Mouse (Mus musculus): ENCODE data around the gene 1700015G11Rik.

Gene 1700015G11Rik

GRCm38 (mm10) chr7:52015628-52016027 is at the start of gene 1700015G11Rik:
Gene 1700015G11Rik, minus strand, starts transcription at chr7:52015728.
- in situ Hi-C loops (cut with MboI; ENCODE audit: low pct_unique_long_range_greater_than_20kb in 1 of 2, low sequenced_read_pairs in 2 of 2, unreplicated experiment in 1 of 2): no loop called here

DNA sequence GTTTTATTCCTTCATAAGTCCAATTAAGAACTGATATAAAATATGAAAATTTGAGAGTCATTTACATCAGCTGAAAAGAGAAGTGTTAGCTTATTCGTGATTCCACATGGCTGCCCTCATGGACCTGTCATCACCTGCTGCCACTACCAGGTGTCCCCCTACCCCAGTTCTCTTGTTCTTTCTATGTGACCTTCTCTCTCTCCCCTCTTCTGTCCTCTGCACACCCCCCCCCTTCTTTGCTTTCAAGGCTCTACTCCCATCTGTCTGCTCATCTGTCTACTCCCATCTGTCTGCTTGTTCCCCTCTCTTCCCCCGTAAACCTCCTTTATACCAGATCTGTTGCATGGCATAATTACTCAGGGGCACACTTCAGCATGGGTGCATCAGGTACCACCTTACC is 41.4 kb upstream of the 1700015G11Rik start:
- in situ Hi-C loops (cut with MboI; ENCODE audit: low pct_unique_long_range_greater_than_20kb in 1 of 2, low sequenced_read_pairs in 2 of 2, unreplicated experiment in 1 of 2): no loop called here

DNA sequence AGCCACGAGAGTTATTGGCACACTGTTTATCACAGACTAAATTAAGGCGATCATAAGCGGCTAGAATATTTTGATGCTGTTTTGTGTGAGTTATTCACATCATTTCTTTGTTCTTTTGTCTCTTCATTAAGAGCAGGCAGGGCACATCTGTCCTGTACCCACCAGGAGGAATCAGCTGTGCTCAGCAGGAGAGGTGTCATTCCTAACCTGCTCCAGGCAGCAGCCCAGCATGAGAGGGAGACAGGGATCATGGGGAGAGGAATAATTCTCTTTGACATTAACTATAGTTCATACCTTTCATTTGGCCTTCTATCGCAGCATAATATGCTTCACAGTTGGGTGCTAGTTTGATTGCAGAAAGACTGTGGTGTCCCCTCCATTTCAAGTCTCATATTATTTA is 40.7 kb upstream of the 1700015G11Rik start:
- in situ Hi-C loops (cut with MboI; ENCODE audit: low pct_unique_long_range_greater_than_20kb in 1 of 2, low sequenced_read_pairs in 2 of 2, unreplicated experiment in 1 of 2): no loop called here

DNA sequence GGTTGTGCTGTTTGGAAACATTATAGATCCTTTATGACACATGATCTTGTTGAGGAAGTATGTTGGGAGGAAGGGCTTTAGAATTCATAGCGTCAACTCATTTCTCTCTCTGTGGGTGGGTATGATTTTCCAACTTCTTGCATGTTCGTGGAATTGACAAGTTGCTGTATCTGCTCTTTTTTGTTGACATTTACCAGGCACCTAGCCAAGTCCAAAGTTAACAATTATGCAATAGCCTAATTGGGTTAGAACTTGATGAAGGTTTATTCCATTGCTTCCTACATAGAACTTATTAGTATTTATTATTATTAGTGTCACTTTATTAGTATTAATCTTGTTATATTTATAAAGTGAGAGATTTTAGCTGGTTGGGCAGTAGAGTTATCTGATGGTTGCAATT is 40.3 kb upstream of the 1700015G11Rik start:
- in situ Hi-C loops (cut with MboI; ENCODE audit: low pct_unique_long_range_greater_than_20kb in 1 of 2, low sequenced_read_pairs in 2 of 2, unreplicated experiment in 1 of 2): no loop called here

DNA sequence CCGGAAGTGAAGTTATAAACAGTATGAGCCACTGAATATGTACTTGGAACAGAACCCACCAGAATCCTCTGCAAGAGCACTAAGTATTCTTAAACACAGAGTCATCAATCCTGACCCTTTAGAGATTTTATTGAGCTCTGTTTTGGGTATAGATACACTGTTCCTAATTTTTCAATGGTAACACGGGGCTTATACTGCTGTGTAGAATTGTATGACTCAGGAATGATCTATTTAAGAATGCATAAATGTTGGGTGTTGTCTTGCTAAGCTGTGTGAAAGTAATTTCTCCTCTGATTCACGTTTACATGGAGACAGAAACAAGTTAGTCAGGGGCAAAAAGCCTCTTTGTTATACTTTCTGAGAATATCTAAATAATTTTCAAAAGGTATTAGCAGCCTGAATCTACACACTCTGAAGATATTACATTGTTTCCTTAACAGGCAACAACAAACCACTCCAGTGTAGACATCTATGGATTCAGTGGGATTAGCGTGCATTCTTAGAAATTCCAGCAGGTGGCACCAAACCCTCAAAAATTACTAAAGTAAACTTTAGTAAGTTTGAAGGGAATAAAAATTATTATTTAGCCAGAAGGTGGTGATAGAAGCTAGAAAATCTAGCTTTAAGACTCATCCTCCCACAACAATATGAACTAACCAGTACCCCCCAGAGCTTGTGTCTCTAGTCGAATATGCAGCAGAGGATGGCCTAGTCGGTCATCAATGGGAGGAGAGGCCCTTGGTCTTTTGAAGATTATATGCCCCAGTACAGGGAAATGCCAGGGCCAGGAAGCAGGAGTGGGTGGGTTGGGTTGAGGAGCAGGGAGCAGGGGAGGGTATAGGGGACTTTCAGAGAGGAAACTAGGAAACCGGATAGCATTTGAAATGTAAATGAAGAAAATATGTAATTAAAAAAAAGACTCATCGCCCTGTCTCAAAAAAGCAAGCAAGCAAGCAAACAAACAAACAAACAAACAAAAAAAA is 22.4 kb upstream of the 1700015G11Rik start:
- in situ Hi-C loops (cut with MboI; ENCODE audit: low pct_unique_long_range_greater_than_20kb in 1 of 2, low sequenced_read_pairs in 2 of 2, unreplicated experiment in 1 of 2): loop anchor here in 1 of 2 experiments (25.0 kb wide), 1 partner anchor 324 kb away; no protein-coding TSS in a partner anchor

GRCm38 (mm10) chr7:52024050-52024626 is 8.6 kb upstream of the 1700015G11Rik start:
- in situ Hi-C loops (cut with MboI; ENCODE audit: low pct_unique_long_range_greater_than_20kb in 1 of 2, low sequenced_read_pairs in 2 of 2, unreplicated experiment in 1 of 2): no loop called here

GRCm38 (mm10) chr7:52022039-52022438 is 6.5 kb upstream of the 1700015G11Rik start:
- in situ Hi-C loops (cut with MboI; ENCODE audit: low pct_unique_long_range_greater_than_20kb in 1 of 2, low sequenced_read_pairs in 2 of 2, unreplicated experiment in 1 of 2): no loop called here

GRCm38 (mm10) chr7:52015180-52015579 is 348 bp downstream of the 1700015G11Rik start:
- in situ Hi-C loops (cut with MboI; ENCODE audit: low pct_unique_long_range_greater_than_20kb in 1 of 2, low sequenced_read_pairs in 2 of 2, unreplicated experiment in 1 of 2): no loop called here

GRCm38 (mm10) chr7:52013457-52013856 is 2.1 kb downstream of the 1700015G11Rik start:
- in situ Hi-C loops (cut with MboI; ENCODE audit: low pct_unique_long_range_greater_than_20kb in 1 of 2, low sequenced_read_pairs in 2 of 2, unreplicated experiment in 1 of 2): no loop called here

DNA sequence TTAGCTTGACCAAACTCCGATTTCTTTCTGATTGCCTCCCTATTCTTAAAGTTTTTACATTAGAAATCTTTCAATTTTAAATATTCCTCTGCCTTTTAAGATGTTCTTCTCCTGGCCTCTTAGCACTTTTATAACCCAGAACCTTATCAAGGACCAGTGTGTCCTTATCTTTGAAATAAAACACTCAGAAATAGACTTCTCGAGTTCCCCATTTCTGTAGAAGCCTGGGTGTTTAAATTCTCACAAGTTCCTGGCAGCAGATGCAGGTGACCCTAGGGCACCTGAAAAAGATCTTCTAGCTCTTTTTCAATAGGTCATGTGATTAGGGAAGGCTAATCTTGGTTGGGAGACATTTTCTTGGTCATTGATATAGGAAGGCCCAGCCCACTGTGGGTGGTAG is 8.4 kb downstream of the 1700015G11Rik start:
- in situ Hi-C loops (cut with MboI; ENCODE audit: low pct_unique_long_range_greater_than_20kb in 1 of 2, low sequenced_read_pairs in 2 of 2, unreplicated experiment in 1 of 2): no loop called here

DNA sequence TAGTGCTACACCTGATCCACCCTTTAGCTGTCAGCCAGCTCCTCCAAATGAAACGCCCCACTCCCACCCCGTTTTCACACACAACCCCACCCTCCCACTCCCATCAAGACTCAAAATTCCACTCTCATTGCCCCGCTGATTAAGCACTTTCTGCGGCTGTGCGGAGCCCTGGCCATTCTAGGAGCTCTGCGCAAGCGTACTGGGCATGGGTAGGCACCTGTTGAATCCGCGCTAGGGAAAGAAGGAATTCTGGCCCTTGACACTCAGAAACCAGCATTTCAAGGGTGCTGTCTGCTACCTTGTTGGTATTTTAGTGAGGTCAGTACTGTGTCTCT is 9.3 kb downstream of the 1700015G11Rik start:
- in situ Hi-C loops (cut with MboI; ENCODE audit: low pct_unique_long_range_greater_than_20kb in 1 of 2, low sequenced_read_pairs in 2 of 2, unreplicated experiment in 1 of 2): no loop called here

DNA sequence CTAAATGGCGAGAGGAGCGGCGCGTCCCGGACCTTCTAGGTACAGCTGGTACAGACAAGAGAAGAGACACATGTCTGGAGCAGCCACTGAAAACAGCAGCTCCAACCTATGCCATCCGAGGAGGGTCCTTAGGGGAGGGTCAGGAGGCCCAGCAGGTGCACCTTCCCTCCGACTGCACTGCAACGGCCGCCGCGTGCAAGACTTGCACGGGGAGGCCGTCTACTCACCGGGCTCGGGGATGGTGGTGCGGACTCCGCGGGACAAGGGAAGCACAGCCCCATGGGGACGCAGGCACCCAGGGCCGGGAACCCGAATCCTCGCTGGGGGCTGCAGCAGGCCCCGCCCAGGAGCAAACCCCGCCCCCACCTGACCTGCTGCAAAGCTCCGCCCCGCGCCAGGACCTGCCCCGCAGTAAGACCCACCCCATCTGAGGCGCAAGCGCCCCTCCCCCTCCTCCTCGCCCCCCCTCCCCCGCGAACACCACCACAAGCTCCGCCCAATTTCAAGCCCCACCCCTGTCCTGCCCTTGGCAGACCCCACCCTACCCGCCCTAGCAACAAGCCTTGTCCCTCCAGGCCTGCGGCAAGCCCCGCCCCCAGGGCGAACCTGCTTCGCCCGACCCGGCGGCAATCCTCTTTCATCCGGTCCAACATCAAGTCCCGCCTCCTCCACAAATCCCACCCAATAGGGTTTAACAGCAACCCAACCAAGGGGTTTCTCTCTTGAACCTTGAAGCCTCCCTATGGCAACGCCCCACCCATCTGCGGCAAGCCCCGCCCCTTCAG is 9.8 kb downstream of the 1700015G11Rik start, which contains the start of gene Svip:
Svip (minus strand) TSS at position 508 of the 785 bp plus-strand sequence.
- in situ Hi-C loops (cut with MboI; ENCODE audit: low pct_unique_long_range_greater_than_20kb in 1 of 2, low sequenced_read_pairs in 2 of 2, unreplicated experiment in 1 of 2): no loop called here

DNA sequence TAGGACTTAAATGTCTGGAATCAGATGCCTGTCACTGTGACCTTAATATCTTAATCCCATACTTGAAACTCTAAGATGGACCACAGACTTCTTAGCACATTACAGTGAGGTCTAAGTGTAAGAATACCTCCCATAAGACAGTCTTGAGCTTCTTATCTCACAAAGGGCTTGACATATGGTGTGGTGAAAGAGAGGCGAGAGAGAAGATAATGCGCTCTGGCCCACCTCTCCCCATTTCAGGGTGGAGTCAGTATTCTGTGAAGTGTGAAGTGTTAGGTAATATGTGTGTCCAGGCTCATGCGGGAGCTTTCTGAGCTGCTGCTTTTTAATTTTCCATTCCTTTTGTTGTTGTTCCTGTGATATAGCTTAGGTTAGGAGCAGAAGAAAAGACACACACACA is 24.5 kb downstream of the 1700015G11Rik start:
- in situ Hi-C loops (cut with MboI; ENCODE audit: low pct_unique_long_range_greater_than_20kb in 1 of 2, low sequenced_read_pairs in 2 of 2, unreplicated experiment in 1 of 2): no loop called here

DNA sequence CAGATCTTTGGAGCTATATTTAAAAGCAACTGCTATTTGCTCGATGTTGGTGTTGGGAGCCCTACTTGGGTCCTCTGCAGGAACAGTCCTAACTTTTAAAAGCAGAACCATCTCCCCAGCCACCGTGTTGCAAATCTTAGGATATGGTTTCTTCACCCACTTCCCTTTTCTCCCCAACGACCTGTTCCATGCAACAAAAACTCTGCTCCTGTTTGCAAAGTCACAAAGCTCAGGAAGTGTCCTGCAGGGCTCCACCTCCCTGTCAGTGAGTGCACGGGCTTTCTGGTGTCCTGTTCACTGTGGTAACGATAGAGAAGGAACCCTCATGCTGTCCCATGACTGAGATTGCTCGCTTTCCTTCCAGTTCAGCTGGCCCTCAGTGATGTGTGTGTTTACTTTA is 28.6 kb downstream of the 1700015G11Rik start:
- in situ Hi-C loops (cut with MboI; ENCODE audit: low pct_unique_long_range_greater_than_20kb in 1 of 2, low sequenced_read_pairs in 2 of 2, unreplicated experiment in 1 of 2): no loop called here

DNA sequence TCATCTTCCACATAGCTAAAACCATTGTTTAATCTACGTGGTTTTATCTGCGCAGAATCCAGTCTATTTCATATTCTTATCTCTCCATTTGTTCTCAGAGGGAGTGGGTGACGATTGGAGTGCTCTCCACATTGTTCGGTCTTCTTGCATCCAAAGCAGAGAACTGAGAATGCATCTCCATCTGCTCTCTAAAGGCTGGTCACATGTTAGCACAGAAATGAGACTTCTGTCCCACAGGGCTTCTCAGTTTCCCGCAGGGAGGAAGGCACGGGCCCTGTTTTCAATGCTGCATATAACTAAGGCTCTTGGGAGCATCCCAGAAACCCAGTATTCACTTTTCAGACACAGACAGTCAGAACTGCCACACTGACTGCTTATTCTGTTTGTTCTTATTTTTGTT is 29.8 kb downstream of the 1700015G11Rik start:
- in situ Hi-C loops (cut with MboI; ENCODE audit: low pct_unique_long_range_greater_than_20kb in 1 of 2, low sequenced_read_pairs in 2 of 2, unreplicated experiment in 1 of 2): no loop called here

DNA sequence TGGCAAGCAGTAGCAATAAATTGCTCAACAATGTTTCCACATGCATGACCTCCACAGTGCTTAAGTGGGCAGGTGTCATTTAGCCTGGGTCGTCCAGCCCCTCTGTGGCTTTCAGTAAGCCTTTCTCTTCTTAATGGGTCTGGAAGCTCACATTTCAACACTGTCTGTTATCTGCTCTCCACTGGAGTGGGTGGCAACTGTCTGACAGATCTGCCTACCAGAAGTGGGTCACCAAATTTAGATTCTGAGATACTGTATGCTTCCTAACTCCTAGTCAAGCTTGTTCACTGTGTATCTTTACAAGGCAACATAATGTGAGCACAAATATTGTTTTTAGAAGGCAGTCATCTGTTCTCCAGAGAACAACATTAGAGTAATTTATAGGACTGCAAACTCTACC is 33.2 kb downstream of the 1700015G11Rik start:
- in situ Hi-C loops (cut with MboI; ENCODE audit: low pct_unique_long_range_greater_than_20kb in 1 of 2, low sequenced_read_pairs in 2 of 2, unreplicated experiment in 1 of 2): no loop called here

DNA sequence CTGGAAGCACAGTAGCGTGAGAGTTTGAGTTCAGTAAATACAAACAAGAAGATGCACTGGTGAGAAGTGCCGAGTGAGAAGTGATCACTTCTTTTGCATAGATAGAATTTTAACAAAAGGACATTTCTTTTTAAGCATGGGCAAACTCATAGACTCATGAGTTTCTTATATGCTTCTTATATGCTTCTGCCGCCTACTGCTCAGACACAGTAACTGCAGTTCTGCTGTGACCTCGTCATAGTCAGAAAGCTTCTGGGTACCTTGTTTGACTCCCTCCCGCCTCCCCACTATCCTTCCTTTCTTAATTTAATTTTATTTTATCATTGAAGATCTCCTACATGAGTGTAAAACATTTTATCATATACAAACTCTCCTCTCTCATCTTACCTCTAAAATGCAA is 36.3 kb downstream of the 1700015G11Rik start:
- in situ Hi-C loops (cut with MboI; ENCODE audit: low pct_unique_long_range_greater_than_20kb in 1 of 2, low sequenced_read_pairs in 2 of 2, unreplicated experiment in 1 of 2): loop anchor here in 1 of 2 experiments (10.0 kb wide), 1 partner anchor 354 kb away; the partner anchor contains the start of gene Slc17a6

DNA sequence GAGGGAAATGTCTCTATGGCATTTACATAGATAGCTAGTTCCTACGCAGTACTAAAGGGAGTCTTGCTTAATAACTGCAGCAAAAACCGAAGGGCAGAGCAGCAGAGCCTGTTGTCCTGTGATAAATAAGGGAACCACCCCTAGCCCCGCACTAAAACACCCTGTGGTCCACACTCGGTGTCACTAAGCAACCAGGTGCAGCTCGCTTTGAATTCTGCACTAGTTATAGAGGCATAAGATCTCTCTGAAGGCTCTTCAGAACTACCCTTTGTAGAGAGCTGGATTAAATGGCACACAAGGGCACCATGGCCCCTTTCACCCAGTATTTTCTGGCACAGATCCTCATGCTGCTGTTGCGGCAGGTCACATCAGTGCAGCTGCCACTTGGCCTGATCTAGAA is 40.3 kb downstream of the 1700015G11Rik start:
- in situ Hi-C loops (cut with MboI; ENCODE audit: low pct_unique_long_range_greater_than_20kb in 1 of 2, low sequenced_read_pairs in 2 of 2, unreplicated experiment in 1 of 2): loop anchor here in 1 of 2 experiments (10.0 kb wide), 1 partner anchor 350 kb away; the partner anchor contains the start of gene Slc17a6

GRCm38 (mm10) chr7:51973526-51973925 is 42.0 kb downstream of the 1700015G11Rik start:
- in situ Hi-C loops (cut with MboI; ENCODE audit: low pct_unique_long_range_greater_than_20kb in 1 of 2, low sequenced_read_pairs in 2 of 2, unreplicated experiment in 1 of 2): loop anchor here (10.0 to 25.0 kb wide), 2 partner anchors 336 to 349 kb away; partner anchors contain the start of gene Slc17a6 (in 1 of the 2)
